Mouse (Mus musculus) adrenal gland (tissue): ENCODE results near the gene Zyx.

Source experiments
- intact Hi-C: fragments of 180-260 bp; cut with DNase I; formaldehyde crosslinking; loops from one replicate; pipeline ENCODE4 v1.15.1; 2025

Gene Zyx

DNA sequence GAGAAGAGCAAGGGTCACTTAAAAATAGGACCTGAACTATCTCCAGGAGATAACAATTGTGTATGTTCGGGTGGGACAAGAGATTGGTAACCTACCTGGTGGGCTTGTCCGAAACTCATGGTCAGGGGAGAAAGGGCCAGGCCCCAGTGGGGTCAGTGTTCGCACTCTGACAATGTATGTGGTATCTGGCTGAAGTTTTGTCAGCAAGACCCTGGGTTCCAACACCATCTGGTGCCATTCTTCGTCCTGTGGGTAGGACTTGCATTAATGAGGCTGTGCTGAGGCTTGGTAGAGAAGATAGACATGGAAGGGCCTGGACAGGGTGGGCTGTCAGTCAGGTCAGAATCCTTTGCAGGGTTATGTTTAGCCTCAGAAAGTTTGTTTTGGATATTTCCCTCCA is 14.6 kb downstream of the Zyx start:
- intact Hi-C loops = no loop called here

DNA sequence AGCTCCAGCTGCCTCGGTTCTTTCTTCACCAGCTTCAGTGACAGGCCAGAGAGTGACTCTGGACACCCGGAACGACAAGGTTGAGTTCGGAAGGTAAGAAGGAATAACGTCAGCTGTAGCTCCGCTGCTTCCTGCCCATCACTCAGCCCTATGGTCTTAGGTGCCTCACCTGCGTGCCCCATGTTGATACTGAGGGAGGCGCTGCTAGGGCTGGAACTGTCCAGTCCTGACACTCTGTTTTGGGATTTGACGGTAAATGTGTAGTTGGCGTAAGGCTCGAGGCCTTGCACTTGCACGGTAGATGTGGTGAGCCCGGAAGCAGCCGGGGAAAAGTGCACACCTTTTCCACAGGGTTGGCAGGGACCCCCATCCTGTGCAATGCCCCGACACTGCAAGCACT is 15.2 kb downstream of the Zyx start:
- intact Hi-C loops = no loop called here

DNA sequence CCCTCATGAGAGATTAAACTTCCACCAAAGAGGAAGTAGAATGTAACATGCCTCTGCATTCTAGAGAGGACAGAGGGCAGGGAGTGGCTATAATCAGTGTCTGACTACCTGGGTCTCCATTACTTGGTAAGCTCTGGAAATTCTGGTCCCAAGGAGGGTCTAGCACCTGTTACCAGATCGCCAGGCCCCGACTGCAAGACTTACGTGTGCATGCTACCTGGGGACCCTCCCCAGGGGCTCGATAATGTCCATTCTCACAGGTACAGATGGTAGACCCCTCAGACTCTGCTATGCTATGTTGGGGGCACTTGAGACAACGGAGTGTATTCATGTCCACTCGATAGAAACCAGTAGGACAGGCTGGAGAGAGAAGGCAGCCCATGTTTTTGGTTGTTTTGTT is 15.8 kb downstream of the Zyx start:
- intact Hi-C loops = no loop called here

DNA sequence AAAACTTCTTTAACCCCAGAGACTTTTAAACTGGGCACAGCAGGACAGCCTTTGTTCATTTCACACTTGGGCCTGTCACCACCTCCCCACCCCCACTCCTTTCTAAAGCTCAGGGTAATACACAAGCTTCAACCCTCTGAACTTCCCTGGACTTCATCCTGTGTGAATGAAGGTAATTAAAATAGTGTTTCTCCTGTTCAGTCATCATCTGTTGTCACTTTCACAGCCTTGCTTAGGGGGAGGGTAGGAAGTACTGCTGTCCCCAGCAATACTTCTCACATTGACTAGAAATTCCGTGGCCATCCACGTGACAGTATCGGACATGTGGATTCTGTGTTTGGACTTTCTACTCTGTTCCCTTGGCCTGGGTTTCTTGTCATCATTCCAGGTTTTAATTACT is 20.4 kb downstream of the Zyx start:
- intact Hi-C loops = loop anchor here (10.0 kb wide), 1 partner anchor 105 kb away; the partner anchor contains the start of genes Casp2 and Tmem139

DNA sequence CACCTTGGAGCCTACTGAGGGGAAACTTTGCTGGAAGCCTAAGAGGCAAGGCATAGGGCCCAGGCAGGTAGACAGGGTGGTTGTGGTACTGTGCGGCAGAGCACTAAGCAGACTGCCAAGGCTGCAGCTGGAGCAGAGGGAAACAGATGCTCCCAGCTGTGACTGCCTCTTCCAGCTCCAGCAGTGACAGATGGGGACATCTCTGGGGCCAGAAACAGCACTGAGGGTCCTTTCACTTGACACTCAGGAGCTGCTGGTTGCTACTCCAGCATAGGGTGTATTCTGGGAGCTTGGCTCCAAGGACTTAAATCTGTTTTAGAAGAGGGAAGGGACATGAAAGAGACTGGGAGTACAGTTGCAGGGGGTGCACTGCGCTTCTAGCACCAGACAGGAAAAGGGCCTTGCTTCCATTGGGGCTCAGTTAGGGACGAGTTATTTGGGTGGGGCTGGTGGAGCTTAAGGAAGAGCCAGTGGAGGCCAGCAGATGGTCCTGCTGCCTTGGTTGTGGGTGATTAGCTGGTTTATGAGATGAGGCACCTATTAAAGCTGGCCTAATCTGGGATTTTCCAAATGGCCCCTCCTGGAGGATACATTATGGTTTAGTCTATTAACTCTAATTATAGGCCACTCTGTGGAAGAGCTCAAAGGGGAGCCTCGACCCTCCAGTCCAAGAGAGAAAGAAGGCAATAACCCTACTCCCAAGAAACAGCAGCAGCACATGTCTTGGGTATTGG is 21.4 kb downstream of the Zyx start:
- intact Hi-C loops = loop anchor here (10.0 kb wide), 1 partner anchor 106 kb away; the partner anchor contains the start of genes Casp2 and Tmem139

DNA sequence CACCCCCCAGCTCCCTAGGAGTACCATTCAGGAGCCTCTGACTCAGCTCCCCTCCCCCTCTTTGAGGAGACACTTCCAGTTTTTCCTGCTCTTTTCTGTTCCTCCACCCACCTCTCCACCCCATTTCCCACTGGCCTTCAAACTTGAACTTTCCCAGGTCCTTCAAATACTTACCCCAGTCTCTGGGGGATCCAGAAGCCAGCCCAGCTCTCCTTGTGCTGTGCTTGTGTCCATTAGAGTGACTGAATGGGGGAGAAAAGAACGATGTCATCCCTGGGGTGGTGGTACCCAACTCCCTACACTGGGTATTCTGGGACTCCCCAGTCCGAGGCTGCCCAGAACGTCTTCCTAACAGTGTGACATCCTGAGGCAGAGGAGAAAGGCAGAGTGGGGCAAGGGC is 22.6 kb downstream of the Zyx start:
- intact Hi-C loops = loop anchor here (10.0 kb wide), 1 partner anchor 107 kb away; the partner anchor contains the start of genes Casp2 and Tmem139

DNA sequence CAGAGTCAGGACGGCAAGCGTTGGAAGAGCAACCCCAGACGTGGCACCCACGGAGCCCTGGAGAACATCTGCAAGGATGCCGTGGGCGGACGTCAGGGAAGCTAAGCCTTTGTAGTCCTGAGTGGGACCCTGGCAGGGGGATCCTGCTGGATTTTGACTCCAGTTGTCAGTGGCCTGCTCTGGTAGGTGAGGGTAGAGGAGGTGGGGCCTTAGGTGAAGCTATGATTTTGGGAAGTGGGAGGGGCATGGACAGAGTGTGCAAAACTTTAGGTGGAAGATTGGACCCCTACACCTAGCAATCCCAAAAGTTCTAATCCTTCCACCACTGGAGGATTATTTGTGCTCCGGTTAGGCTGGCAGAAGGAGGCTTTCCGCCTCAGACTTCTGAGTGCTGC is 23.0 kb downstream of the Zyx start:
- intact Hi-C loops = loop anchor here (10.0 kb wide), 1 partner anchor 108 kb away; the partner anchor contains the start of genes Casp2 and Tmem139

DNA sequence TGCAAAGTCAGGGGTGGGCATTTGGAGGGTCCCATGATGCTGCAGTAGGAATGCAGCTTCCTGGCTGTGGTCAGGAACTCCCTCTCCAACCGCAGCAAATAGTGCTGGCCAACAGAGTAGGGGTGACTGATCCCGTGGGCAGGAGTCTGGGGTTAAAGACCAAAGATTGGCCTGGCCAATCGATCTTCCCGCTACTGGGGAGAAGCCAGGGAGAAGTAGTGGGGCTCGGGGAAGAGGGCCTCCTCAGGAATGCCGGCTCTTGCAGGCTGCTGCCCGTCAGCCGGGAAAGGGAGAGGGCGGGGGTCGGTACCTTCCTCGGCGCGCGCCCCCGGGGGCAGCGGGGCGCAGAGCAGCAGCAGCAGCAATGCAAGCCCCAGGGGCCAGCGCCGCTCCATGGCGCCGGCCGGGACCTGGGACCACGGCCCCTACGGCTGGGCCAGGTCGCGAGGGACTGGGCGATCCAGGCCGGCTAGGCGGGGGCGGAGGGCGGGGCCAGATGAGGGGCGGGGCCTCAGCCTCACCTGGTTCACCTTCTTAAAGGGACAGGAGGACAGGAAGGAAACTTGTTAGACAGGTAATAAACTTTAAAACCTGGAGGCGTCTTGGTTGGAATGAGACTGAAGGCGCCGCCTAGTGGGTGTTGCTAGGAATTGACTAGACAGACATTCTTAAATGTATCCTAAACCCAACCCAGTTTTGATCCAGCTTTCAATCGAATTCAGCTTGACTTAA is 23.6 kb downstream of the Zyx start, which contains the start of gene Epha1:
Gene Epha1, minus strand, starts transcription at position 453 of the 732 bp plus-strand sequence.
- intact Hi-C loops = loop anchor here (10.0 kb wide), 1 partner anchor 108 kb away; the partner anchor contains the start of genes Casp2 and Tmem139

DNA sequence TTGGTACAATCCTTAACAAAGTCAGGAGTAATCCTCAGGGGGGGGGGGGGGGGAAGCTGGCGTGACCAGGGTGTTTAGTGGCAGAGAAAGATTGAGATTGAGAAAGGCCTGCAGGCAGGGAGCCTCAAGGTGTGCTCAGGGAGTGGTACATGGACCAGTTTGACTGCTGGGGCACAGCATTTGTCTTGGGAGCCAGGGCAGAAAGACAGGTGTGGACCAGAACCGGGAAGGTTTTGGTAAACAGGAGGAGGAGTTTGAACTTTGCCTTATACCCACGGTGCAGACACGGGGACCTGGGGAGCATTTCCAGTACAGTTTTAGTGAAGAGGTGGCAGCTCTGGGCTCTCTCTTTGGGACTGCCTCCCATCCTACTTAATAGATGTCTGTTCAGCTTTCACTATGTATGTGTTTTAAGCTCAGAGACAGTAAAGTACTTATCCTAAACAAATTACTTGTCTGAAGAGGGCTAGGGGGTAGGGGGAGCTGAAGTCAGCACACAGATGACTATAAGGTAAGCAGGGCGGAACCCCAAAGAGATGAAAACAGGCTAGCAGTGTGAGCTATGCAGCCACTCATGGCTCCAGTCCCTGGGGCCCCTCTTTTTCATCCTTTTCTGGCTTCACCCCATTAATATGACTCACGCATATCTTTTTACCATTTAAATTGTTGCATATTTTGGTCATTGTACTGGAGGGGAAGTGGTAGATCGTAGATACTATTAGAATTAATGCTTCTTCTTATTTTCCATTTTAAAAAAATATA is 24.4 kb downstream of the Zyx start:
- intact Hi-C loops = loop anchor here (10.0 kb wide), 1 partner anchor 109 kb away; the partner anchor contains the start of genes Casp2 and Tmem139

DNA sequence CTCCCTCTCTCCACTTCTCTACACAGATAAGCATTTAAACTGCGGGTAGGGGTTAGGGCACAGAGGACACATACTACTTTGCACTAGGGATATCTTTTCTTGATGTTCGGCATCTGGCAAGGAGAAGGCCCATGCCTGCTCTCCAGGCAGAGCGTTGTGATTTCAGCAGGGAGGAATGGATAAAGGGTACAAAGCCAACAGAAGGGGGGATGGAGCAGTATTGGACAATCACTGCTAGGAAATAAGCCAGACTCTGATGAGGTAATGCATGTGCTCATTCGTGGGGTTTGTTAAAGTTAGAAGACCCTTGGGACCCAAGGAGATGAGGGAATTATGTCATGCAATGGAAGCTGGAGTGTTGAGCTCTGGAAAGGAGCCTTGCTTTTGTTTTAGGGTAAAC is 25.3 kb downstream of the Zyx start:
- intact Hi-C loops = loop anchor here (10.0 kb wide), 1 partner anchor 110 kb away; the partner anchor contains the start of genes Casp2 and Tmem139

DNA sequence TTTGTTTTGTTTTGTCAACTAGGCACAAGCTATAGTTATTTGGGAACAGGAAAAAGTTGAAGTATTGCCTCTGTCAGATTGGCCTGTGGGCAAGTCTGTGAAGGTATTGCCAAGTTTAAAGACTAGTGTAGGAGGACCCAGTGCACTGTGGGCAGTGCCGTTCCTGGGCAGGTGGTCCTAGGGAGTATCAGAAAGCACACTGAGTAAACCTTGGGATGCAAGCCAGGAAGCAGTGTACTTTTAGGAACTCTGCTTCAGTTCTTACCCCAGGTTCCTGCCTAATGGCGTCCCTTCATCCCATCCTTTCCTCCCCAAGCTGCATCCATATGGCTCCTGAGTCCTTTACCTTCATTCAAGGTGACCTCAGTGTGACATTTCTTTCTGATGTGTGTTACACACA is 25.7 kb downstream of the Zyx start:
- intact Hi-C loops = loop anchor here (10.0 kb wide), 1 partner anchor 110 kb away; the partner anchor contains the start of genes Casp2 and Tmem139

DNA sequence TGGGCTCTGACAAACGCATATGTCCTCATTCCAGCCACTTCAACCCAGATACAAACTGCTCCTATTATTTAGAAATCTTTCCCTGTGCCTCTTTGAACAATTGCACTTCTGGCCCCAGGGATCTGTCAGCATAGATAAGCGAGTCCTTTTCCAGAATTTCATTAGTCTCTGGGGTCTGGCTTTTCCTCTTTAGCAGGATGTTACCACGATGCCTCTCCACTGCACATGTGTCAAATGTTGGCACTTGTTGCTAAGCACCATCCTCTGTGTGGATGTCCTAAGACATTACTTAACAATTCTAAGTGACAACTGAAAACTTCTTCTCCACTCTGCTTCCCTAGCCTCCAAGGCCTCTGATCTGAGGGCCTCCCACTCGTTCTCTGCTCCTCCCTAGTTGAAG is 26.6 kb downstream of the Zyx start:
- intact Hi-C loops = loop anchor here (10.0 kb wide), 1 partner anchor 111 kb away; the partner anchor contains the start of genes Casp2 and Tmem139

DNA sequence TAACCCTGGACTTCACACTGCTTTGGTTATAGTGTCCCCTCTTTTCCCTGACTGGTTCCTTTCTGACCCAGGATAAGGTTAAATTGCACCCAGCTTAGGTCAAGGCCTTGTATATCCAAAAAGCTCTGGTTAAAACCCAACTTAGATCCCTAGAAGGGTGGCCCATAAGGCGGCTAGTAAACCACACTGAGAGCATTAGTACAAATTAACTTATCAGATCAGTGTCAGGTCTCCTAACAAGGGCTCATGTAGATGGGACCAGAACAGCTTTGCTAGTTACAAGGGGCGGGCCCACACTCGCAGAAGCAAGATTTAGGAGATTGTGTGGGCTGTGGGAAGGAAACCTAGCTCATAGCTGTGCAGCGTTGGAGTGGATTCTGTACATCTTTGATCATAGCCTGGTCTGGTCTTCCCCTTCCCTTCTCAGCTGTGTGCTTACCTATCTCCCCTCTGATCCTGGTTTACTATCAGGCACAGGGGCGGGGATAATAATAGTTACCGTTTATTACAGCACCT is 27.1 kb downstream of the Zyx start:
- intact Hi-C loops = loop anchor here (10.0 kb wide), 1 partner anchor 112 kb away; the partner anchor contains the start of genes Casp2 and Tmem139

DNA sequence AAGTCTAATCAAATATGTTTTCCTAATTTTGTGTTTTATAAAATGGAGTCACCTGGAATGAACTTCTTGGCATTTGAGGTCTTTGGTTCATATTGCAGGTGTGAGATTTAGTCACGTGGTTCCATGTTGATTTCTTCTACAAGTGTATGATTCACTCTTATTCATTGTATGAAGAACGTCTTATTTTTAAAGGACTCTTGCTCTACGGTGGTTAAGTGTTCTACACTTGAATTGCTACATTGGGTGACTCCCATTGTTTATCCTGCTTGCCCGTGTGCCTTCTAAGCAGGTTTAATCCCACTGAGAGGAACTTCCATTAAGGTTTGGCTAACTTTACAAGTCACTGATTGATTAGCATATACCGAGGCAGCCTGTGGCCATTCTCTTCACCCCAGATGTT is 27.9 kb downstream of the Zyx start:
- intact Hi-C loops = loop anchor here (10.0 kb wide), 1 partner anchor 112 kb away; the partner anchor contains the start of genes Casp2 and Tmem139

DNA sequence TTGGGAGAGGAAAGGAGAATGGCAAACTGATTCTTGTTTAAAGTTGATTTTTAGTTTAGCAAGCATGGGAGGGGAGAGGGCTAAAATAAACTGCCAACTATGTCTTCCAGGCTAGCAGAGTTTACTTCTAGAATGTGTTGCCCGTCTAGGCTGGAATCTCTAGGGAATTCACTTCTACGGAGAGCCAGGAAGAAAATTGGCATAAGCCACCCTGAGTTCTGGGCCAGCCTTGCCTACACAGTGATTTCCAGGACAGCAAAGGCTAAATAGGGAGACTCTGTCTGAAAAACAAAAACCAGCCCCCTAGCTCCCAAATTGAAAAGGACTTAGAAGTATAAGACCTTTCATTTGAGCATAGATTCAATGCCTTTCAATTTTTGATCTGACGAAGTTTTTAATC is 30.1 kb downstream of the Zyx start:
- intact Hi-C loops = loop anchor here (10.0 kb wide), 1 partner anchor 115 kb away; the partner anchor contains the start of genes Casp2 and Tmem139

DNA sequence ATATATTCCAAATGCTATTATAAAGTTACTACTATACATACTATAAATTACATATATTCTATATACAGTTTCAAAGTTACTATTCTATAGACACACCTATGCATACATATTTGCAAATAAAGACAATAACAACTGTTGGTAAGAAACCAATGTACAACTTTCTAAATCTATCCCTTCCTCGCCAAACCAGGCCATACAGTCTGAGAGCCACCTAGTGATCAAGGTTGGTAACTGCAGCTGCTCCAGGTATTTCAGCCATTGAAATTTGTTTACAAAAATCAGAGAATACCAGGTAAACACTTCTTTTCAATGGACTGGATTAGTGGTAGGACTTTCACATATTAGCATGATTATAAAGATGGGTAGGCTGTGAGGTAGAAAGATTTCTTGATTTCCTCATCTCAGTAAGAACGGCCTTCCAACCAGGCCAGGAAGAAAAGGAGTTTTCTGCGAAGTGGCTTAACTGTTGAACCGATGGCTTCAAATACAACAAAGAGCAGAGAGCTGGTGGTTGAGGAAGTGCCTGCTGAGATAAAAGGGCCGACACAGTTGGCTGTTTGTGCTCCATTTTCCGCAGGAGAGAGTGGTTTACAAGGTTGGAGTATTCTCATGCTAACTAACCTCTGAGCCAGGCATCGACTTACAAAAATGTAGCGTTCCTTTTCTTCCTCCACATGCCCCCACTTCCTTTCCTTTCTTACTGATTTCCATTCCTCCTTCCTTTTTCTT is 31.1 kb downstream of the Zyx start:
- intact Hi-C loops = loop anchor here (5.0 kb wide), 1 partner anchor 33 kb away; the partner anchor contains the start of gene Zyx

DNA sequence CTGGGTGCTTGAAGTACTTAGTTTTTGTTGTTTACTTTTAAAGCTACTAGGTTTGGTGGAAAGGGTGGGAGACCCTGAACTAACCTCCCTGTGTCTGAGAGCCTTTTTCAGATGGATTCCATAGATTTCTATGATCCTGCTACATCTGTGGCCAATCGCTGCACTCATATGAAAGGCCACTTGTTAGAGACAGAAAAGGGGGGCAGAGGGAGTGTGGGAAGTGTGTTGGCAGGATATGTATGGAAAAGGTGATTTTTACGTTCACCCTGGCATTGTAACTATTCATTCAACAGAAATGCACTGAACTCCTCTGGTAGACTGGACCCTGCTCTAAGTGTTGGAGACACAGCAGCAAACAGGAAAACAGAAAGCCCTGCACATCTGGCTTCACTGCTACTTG is 31.8 kb downstream of the Zyx start:
- intact Hi-C loops = loop anchor here (5.0 kb wide), 1 partner anchor 34 kb away; the partner anchor contains the start of gene Zyx

DNA sequence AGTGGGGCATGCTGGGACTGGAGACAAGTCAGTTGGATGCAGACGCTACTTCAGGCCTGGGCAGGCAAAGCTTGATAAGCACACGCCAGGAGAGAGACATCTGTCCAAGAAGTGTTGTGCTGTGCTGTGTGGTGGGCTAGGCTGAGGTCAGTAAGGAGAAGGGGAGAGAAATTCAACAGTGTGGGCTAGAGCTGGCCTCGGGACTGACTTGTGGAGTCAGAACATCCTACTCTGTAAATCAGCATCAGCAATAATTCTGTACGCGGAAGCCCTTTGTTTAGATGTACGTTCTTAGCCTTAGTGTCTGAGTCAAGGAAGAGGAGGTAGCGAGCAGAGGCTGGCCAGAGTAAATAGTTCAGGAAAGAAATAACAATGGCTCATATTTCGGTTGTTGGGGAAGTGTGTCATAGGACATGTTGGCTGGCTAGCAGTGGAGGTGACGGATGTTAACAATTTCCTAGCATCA is 32.5 kb downstream of the Zyx start:
- intact Hi-C loops = loop anchor here (5.0 kb wide), 1 partner anchor 35 kb away; the partner anchor contains the start of gene Zyx

DNA sequence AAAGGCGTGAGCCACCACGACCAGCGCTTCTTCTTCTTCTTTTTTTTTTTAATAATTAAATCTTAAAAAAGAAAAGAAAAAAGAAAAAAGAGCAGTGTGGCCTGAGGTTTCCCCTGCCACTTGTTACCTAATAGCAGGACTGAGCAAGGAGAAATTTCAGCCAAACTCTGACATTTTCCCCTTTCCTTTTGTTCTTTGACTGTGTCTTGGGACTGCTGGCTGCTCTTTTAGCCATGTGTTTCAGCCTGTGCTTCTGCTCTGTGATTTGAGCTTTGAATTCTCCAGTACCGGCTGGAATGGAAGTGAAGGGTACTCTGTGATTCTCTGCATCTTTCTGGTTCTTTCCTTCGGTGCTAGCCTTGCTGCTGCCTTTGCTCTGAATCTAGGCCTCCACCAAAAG is 33.9 kb downstream of the Zyx start:
- intact Hi-C loops = loop anchor here (5.0 kb wide), 1 partner anchor 36 kb away; the partner anchor contains the start of gene Zyx

DNA sequence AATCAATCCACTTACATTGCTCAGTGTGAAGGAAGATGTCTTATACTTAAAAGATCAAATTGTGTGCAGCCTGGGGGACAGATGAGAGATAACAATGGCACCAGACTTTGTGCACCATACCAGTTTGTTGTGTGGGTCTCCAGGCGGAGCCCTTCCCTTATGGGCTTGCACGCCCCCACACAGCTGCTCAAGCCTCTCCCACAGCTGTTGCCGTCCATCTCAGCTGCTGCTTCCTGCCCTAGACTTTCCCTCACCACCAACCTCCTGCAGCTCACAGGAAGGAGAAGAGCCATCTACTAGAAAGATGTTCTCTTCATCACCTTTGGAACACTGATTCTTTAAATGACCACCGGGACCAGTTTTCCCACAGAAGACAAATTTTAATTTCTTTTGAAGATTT is 36.2 kb downstream of the Zyx start:
- intact Hi-C loops = no loop called here
